Mouse (Mus musculus): Measurements from ENCODE around the gene Hacd2.
A peak's percentile ranks its signal among the peaks of the same experiment; 100 is the strongest.

The Hacd2 gene

DNA sequence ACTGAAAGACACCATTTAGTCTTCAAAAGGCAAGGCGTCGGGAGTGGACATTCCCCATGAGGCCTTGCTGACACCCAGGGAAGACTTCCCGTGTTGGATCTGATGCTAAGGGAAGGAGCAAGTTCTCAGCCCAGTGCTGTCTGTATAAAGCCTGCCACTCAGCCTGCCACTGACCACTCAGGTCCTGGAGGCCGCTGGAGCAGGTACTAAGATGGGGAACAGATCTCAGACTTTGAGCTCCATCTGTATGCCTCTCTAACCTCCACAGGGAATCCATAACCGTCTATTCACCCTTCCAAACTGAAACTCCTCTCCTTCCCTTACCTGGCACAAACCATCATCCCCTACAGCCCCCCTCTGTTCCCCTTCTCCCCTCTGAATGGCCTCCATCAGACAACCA lies 91.3 kb downstream of the Hacd2 start:
- DNase-seq (ENCODE audit: low spot score in 2 of 2) = no peak

DNA sequence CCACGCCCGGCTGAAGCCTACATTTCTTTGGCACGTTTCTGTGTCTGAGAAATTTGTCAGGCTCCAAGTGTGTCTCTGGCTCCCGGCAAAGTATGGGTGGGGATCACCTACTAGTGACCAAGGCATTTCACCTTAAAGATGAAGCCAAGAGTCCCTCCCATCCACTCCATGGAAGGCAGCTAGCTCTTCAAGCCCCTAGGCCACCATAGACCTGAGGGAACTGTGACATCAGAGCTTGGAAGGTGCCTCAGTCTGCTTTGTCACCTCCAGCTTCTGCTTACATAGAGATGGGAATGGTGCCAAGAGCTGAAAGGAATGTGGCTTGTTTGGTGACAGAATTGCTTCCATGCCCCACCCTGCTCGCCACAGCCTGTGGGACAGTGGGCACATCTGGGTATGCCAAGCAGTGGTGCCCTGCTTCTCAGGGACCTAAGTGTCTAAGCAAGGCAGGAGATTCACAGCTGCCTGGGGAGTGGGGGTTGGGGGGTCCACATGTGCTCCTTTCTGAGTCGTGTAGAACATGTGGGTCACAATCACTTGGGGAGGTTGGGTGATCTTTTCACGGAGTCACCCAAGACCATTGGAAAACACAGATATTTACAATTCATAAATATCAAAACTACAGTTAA lies 94.2 kb downstream of the Hacd2 start:
- DNase-seq (ENCODE audit: low spot score in 2 of 2) = no peak

- no peak for DNase-seq (ENCODE audit: low spot score in 2 of 2)
Measured at GRCm38 (mm10) chr16:35117436-35117835, 95.2 kb downstream of the Hacd2 start.

- no peak for DNase-seq (ENCODE audit: low spot score in 2 of 2)
Measured at GRCm38 (mm10) chr16:35120603-35121002, 98.4 kb downstream of the Hacd2 start.

GRCm38 (mm10) chr16:35127270-35127669 lies 105.0 kb downstream of the Hacd2 start:
- DNase-seq (ENCODE audit: low spot score in 2 of 2) = no peak

- DNase-seq (ENCODE audit: low spot score in 2 of 2) = no peak
Measured at GRCm38 (mm10) chr16:35130172-35130571, 107.9 kb downstream of the Hacd2 start.

DNA sequence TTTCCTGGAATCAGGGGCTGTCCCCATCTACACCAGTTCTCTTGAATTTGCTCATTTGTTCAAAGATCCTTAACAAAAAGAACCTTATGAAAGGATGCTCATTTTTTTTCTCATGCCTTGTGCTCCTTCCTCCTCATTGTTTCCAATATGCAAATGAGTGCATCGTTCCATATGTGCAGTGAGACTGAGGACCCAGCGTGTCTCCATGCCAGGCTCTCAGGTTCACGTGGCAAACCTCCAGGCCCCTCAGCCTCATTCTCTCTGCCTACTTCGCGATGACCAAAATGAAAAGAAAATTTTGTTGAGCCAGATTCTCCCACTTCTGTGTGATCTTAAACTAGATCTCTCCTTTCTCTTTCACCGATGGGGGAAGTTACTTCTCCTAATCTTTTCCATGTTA lies 117.2 kb downstream of the Hacd2 start:
- no peak for DNase-seq (ENCODE audit: low spot score in 2 of 2)

DNA sequence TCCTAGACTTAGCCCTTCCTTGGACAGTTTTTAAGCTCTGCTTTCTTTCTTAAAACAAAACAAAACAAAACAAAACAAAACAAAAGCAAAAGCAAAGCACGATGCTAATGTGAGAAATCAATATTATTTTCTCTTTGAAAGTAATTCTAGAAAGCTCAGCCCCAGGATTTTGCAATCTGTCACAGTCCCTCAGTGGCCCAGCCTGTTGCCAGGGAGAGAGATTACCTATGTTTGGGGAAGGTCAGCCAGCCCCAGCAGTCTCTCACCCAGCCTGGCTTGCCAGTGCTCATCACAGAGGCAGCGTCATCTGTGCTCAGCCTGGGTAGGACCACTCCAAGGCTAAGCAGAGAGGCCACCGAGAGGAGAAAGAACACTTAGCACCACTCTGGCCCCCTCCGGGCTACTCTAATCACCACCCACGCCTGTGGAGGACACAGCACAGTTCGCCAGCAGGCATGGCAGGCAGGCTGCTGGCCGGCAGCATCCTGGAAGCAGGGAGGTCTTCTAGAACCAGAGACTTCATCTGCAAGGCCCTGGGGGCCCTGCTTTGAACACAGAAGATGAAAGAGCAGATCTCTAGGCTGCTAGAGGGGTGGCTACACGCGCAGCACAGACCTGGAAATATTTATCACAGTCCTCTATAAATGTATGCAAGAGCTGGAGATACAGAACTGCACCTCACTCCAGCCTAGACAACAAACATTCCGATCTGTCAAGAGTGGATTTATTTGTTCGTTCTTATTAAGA lies 117.8 kb downstream of the Hacd2 start:
- no peak for DNase-seq (ENCODE audit: low spot score in 2 of 2)

- no peak for DNase-seq (ENCODE audit: low spot score in 2 of 2)
Measured at GRCm38 (mm10) chr16:35140620-35140975, 118.4 kb downstream of the Hacd2 start.

GRCm38 (mm10) chr16:35141839-35142238 lies 119.6 kb downstream of the Hacd2 start:
- no peak for DNase-seq (ENCODE audit: low spot score in 2 of 2)

DNA sequence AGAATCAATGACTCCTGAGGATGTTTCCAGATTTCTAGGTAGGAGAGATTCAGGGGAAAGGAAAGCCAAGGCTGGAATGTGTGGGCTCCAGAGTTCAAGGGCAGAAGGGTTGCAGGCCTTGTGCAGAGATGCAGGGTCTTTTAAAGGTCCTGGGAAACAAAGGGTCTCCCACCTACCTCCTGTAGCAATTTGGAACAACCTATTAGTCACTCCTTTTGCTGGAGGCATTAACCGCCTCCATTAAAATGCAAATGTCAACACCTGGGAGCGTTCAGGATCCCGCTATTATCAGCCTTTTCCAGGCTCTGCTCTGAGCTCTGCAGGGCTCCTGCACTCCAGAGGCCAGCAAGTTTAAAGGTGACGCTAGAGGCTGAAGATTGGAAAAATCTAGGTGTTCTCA lies 123.9 kb downstream of the Hacd2 start:
- DNase-seq (ENCODE audit: low spot score in 2 of 2) = no peak

- DNase-seq (ENCODE audit: low spot score in 2 of 2) = no peak
Measured at GRCm38 (mm10) chr16:35153146-35153755, 131.0 kb downstream of the Hacd2 start.

DNA sequence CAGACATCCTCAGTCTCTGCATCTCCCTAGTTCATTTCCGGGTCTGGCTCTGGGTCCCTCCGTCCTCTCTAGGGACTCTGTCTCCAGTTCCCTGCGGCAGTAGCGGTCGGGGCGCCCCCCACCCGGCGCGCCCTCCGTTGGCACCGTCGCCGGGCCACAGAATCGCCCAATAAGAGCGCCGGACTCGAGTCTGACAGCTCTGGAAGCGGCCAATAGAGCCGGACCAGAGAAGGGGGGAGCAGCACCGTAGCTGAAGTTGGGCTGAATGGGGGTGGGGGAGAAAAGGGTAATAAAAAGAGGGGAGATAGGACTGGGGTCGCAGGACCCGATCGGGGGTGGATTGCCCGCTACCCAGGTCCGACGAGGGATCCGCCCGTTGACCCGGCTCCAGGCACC lies 132.0 kb downstream of the Hacd2 start:
- peak in 1 of 2 experiments; percentile 57 for DNase-seq (ENCODE audit: low spot score in 2 of 2)

GRCm38 (mm10) chr16:35154641-35155390 lies 132.6 kb downstream of the Hacd2 start, which contains the start of gene Adcy5:
Gene Adcy5 (plus strand): TSS chr16:35154877.
- DNase-seq (ENCODE audit: low spot score in 2 of 2) = no peak

- peak in 1 of 2 experiments; percentile 41 for DNase-seq (ENCODE audit: low spot score in 2 of 2)
Measured at GRCm38 (mm10) chr16:35155391-35156305, 133.4 kb downstream of the Hacd2 start.

DNA sequence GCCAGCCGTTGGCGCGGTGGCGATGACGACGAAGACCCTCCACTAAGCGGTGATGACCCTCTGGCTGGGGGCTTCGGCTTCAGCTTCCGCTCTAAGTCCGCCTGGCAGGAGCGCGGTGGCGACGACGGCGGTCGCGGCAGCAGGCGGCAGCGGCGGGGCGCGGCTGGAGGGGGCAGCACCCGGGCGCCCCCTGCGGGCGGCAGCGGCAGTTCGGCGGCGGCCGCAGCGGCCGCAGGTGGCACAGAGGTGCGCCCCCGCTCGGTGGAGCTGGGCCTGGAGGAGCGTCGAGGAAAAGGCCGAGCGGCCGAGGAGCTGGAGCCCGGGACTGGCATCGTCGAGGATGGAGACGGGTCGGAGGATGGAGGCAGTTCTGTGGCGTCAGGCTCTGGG lies 134.1 kb downstream of the Hacd2 start:
- DNase-seq (ENCODE audit: low spot score in 2 of 2) = no peak

DNA sequence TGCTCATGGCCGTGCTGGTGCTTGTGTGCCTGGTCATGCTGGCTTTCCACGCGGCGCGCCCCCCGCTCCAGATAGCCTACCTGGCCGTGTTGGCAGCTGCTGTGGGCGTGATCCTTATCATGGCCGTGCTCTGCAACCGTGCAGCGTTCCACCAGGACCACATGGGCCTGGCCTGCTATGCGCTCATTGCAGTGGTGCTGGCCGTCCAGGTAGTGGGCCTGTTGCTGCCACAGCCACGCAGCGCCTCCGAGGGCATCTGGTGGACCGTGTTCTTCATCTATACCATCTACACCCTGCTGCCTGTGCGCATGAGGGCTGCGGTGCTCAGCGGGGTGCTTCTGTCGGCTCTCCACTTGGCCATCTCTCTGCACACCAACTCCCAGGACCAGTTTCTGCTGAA lies 134.6 kb downstream of the Hacd2 start:
- no peak for DNase-seq (ENCODE audit: low spot score in 2 of 2)
